Mouse (Mus musculus): ENCODE data around the gene Acadvl.

The Acadvl gene

GRCm38 (mm10) chr11:69979827-69980195 is 35.4 kb downstream of the Acadvl start:
- DNase-seq, result no peak

GRCm38 (mm10) chr11:69976271-69976670 is 38.9 kb downstream of the Acadvl start:
- DNase-seq, result no peak

GRCm38 (mm10) chr11:69974907-69975306 is 40.3 kb downstream of the Acadvl start:
- DNase-seq, result no peak

GRCm38 (mm10) chr11:69970775-69971174 is 44.4 kb downstream of the Acadvl start:
- DNase-seq, result no peak

- DNase-seq, result no peak
These were observed 45.0 kb downstream of the Acadvl start for GRCm38 (mm10) chr11:69970222-69970621.

- DNase-seq, result no peak
These were observed 46.4 kb downstream of the Acadvl start for GRCm38 (mm10) chr11:69968793-69969192.

GRCm38 (mm10) chr11:69966860-69967517 is 48.2 kb downstream of the Acadvl start:
- DNase-seq, result no peak

- DNase-seq, result peak in 1 of 2 experiments; percentile 36
These were observed 49.0 kb downstream of the Acadvl start for GRCm38 (mm10) chr11:69966006-69966859.

- no peak for DNase-seq
These were observed 49.8 kb downstream of the Acadvl start for GRCm38 (mm10) chr11:69965271-69966005.

GRCm38 (mm10) chr11:69964650-69965270 is 50.5 kb downstream of the Acadvl start, which contains the start of gene Cldn7:
Gene Cldn7, plus strand, starts transcription at chr11:69964779.
- DNase-seq, result no peak

- no peak for DNase-seq
These were observed 53.4 kb downstream of the Acadvl start for GRCm38 (mm10) chr11:69961841-69962240.

GRCm38 (mm10) chr11:69960616-69961015 is 54.6 kb downstream of the Acadvl start:
- no peak for DNase-seq
